Mouse (Mus musculus): Measurements from ENCODE around the gene Ccdc105.

DNA sequence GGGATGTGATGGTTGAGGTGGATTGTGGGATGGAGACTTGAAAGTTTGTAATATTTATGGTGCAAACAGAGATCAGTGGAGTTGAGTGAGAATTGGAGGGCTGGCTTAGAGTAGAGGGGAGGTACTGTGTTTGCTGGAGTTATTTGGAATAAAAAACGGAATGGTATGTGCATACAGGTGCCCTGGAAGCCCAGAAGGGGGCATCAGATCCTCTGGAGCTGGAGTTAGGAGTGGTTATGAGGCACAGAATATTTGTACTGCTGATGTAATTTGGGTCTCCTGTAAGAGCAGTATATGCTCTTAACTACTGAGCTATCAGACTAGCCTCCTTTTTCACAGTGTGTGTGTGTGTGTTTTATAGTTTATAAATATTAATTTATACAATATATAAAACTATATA lies 37.7 kb upstream of the Ccdc105 start:
- TF ChIP-seq CTCF (conservative IDR thresholded peaks at IDR 0.05; ENCODE audit: insufficient read depth, insufficient read length, low read depth, low read length) (no peak), POLR2A (IDR thresholded peaks at IDR 0.05; ENCODE audit: low read depth, low read length) (no peak)
